Mouse (Mus musculus) stomach, postnatal 0 days (tissue): ENCODE data around the gene Gas7. TPM values are rescaled to one million over a fixed set of nuclear protein-coding genes. Genes with fewer than 3 reads are reported as not detected.

Experiments
- ATAC-seq: fragments of 200-750 bp; cut with Nextera tagmentation; 2 replicates; pipeline ENCODE4 v1.8.0; 2017; ENCODE audit not compliant: low FRiP score, low TSS enrichment
- DNase-seq: peaks from one replicate; pipeline ENCODE4 v3.0.0-alpha.2; 2016; ENCODE audit warnings: low spot score
- H3K27ac ChIP-seq: fragments of 300-500 bp; sonication (generic); replicated peaks from 2 replicates; pipeline ENCODE4 v1.5.1; 2014; ENCODE audit warnings: mild to moderate bottlenecking, control low read depth
- H3K27me3 ChIP-seq: fragments of 300-500 bp; sonication (generic); 2 replicates; pipeline ENCODE4 v1.6.1; 2014; ENCODE audit warnings: low read length; ENCODE audit not compliant: control insufficient read depth, insufficient read depth
- H3K36me3 ChIP-seq: fragments of 300-500 bp; sonication (generic); 2 replicates; pipeline ENCODE4 v1.6.1; 2014; ENCODE audit warnings: low read length, mixed read lengths; ENCODE audit not compliant: control insufficient read depth, insufficient read depth
- H3K4me1 ChIP-seq: fragments of 300-500 bp; sonication (generic); replicated peaks from 2 replicates; pipeline ENCODE4 v1.6.1; 2014; ENCODE audit warnings: antibody characterized with exemption; ENCODE audit not compliant: control insufficient read depth, insufficient read depth
- H3K4me2 ChIP-seq: fragments of 300-500 bp; sonication (generic); replicated peaks from 2 replicates; pipeline ENCODE4 v1.6.1; 2014; ENCODE audit warnings: low read depth, mild to moderate bottlenecking, control low read depth, moderate library complexity
- H3K4me3 ChIP-seq: fragments of 300-500 bp; sonication (generic); 2 replicates; pipeline ENCODE4 v1.5.1; 2014; ENCODE audit warnings: low read depth, low read length, control low read depth
- H3K9ac ChIP-seq: fragments of 300-500 bp; sonication (generic); 2 replicates; pipeline ENCODE4 v1.6.1; 2014; ENCODE audit warnings: mild to moderate bottlenecking, low read length, control low read depth, mixed read lengths
- H3K9me3 ChIP-seq: fragments of 300-500 bp; sonication (generic); 2 replicates; pipeline ENCODE4 v1.6.1; 2016; ENCODE audit warnings: low read length; ENCODE audit not compliant: control insufficient read depth
- CTCF ChIP-seq: IDR thresholded peaks from 2 replicates; pipeline ENCODE4 v1.5.1; 2016; ENCODE audit warnings: antibody characterized with exemption, low read depth, mild to moderate bottlenecking, moderate library complexity
- EP300 ChIP-seq: optimal IDR thresholded peaks from 2 replicates; pipeline ENCODE3; 2016; ENCODE audit warnings: antibody characterized with exemption
- WGBS: fragments of 180-500 bp; shearing (Covaris S2); extraction: QIAGEN DNeasy Blood & Tissue Kit; methylation state at CpG from one replicate; pipeline ENCODE4 v1.1.7; 2014; 5-methylcytosine and 5-hydroxymethylcytosine counted together
- polyA plus RNA-seq: library from polyadenylated mRNA; unstranded; fragments of >200 nt; fragmentation: Nextera tagmentation; extraction: Ambion mirVana; gene quantifications from 2 replicates; pipeline ENCODE4 v1.2.1, GENCODE M21; 2015

Gene Gas7
- polyA plus RNA-seq, 1 experiment from 2014 or later, result 18.3 TPM

GRCm38 (mm10) chr11:67480204-67480956 is 25.1 kb downstream of the Gas7 start:
- Histone ChIP-seq H3K4me2 (no peak overlapping the region), H3K9me3 (no peaks in the 10 kb centered on the region), H3K9ac (no peak overlapping the region), H3K27ac (no peak overlapping the region), H3K27me3 (no peaks in the 10 kb centered on the region), H3K36me3 (no peaks in the 10 kb centered on the region), H3K4me1 (no peaks in the 10 kb centered on the region), H3K4me3 (no peak overlapping the region)
- 81% methylated on average over 5 of the region's 5 CpGs for WGBS
- ATAC-seq (no peak), DNase-seq (no peak)
- TF ChIP-seq EP300 (no peak), CTCF (no peak)

DNA sequence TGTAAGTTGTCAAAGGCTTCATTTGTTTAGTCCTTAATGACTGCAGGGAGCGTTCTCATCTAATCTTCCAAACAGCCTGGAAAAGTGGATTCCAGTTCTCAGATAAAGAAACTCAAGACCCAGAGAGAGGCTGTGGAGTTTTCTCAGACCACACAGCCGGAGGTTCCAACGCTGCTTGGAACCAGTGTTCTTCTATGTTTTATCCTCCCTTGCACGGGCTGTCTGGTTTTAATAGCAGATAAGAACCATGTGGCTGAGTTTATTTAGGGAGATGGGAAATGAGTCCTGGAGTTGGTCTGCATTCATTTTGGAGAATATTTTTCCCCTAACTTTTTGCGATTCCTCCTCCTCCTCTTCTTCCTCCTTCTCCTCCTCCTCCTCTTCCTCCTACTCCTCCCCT is 26.5 kb downstream of the Gas7 start:
- no peak overlapping the region for H3K4me2 ChIP-seq

GRCm38 (mm10) chr11:67482217-67482760 is 27.1 kb downstream of the Gas7 start:
- Histone ChIP-seq H3K9me3 (no peaks in the 10 kb centered on the region), H3K36me3 (no peaks in the 10 kb centered on the region), H3K27ac (no peak overlapping the region; the same call in 1 of the 2 replicates), H3K4me1 (no peaks in the 10 kb centered on the region), H3K4me2 (no peak overlapping the region), H3K27me3 (no peaks in the 10 kb centered on the region), H3K9ac (no peak overlapping the region), H3K4me3 (no peak overlapping the region)
- TF ChIP-seq EP300 (no peak), CTCF (no peak)
- ATAC-seq (no peak), DNase-seq (peak; percentile 23)
- 45% methylated on average over 9 of the region's 9 CpGs for WGBS

More for the DNA sequence above, 26.5 kb downstream of the Gas7 start:
- Histone ChIP-seq H3K4me3 (no peak overlapping the region), H3K27ac (no peak overlapping the region), H3K9ac (no peak overlapping the region), H3K27me3 (no peaks in the 10 kb centered on the region), H3K9me3 (no peaks in the 10 kb centered on the region), H3K36me3 (no peaks in the 10 kb centered on the region), H3K4me1 (no peaks in the 10 kb centered on the region)
- WGBS, result 37% methylated on average over 5 of the region's 5 CpGs
- no peak for ATAC-seq
- no peak for TF ChIP-seq CTCF
- no peak for TF ChIP-seq EP300
- DNase-seq, result no peak

DNA sequence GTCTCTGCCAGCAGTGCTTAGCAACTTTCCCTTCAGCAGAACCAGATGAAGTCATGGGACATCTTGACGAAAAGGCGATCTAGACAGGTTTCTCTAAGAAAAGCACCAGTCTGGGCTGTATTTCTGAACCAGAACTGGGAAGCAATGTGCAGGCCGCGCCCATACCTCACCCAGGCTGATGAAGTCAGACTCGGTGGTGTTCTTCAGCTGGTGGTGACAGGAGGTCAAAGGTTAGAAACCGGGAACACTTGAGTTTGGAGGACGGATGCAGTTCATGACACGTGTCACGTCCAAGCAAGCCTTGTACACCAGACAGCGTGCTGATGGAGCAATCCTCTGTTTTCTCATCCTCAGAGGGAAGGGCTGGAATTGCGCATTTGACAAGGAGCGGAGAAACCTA is 32.9 kb downstream of the Gas7 start:
- no peak for DNase-seq
- no peaks in the 10 kb centered on the region for H3K36me3 ChIP-seq
- H3K4me1 ChIP-seq, result no peaks in the 10 kb centered on the region
- no peak overlapping the region for H3K9ac ChIP-seq
- ATAC-seq, result no peak
- no peak overlapping the region for H3K4me2 ChIP-seq
- H3K27ac ChIP-seq, result no peak overlapping the region
- no peaks in the 10 kb centered on the region for H3K27me3 ChIP-seq
- no peak for TF ChIP-seq CTCF
- no peak for TF ChIP-seq EP300
- 72% methylated on average over 12 of the region's 12 CpGs for WGBS
- no peaks in the 10 kb centered on the region for H3K9me3 ChIP-seq
- H3K4me3 ChIP-seq, result no peak overlapping the region

GRCm38 (mm10) chr11:67489647-67490175 is 34.5 kb downstream of the Gas7 start:
- 60% methylated on average over 10 of the region's 10 CpGs for WGBS
- H3K27ac ChIP-seq, result no peak overlapping the region
- no peaks in the 10 kb centered on the region for H3K36me3 ChIP-seq
- DNase-seq (no peak), ATAC-seq (no peak)
- H3K9me3 ChIP-seq, result no peaks in the 10 kb centered on the region
- H3K4me2 ChIP-seq, result no peak overlapping the region
- H3K27me3 ChIP-seq, result no peaks in the 10 kb centered on the region
- no peak overlapping the region for H3K4me3 ChIP-seq
- TF ChIP-seq CTCF (no peak), EP300 (no peak)
- no peak overlapping the region for H3K9ac ChIP-seq
- H3K4me1 ChIP-seq, result no peaks in the 10 kb centered on the region

DNA sequence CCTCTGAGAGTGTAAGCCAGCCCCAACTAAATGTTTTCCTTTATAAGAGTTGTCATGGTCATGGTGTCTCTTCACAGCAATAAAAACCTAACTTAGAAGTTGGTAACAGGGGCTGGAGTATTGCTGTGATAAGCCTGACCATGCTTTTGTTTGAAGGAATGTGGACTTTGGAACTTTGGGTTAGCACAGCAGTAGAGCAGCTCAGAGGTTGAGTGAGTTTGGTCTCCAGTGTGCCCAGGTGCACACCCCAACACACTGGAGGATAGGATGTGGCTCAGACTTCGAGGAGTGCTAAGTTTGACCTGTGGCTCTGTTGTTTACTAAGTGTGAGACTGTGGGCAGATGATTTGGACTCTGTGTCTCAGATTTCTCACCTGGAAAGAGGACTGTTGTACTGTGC is 41.6 kb downstream of the Gas7 start:
- Histone ChIP-seq H3K36me3 (no peaks in the 10 kb centered on the region), H3K9me3 (no peaks in the 10 kb centered on the region), H3K4me3 (no peak overlapping the region), H3K4me1 (no peaks in the 10 kb centered on the region), H3K27ac (no peak overlapping the region), H3K9ac (no peak overlapping the region), H3K4me2 (no peak overlapping the region), H3K27me3 (no peaks in the 10 kb centered on the region)
- WGBS, result 40% methylated on average over 1 of the region's 1 CpGs
- DNase-seq, result no peak
- no peak for TF ChIP-seq CTCF
- no peak for TF ChIP-seq EP300
- peak; percentile 57; the same call in 1 of the 2 replicates for ATAC-seq
